Mouse (Mus musculus): Measurements from ENCODE around the gene Serpinh1. TPM values are rescaled to one million over a fixed set of nuclear protein-coding genes. Genes with fewer than 3 reads are reported as not detected.
A peak's percentile ranks its signal among the peaks of the same experiment; 100 is the strongest.

Gene Serpinh1
- polyA plus RNA-seq, 1 experiment from 2014 or later, result 1,857 TPM

GRCm38 (mm10) chr7:99387356-99387755 lies 34.3 kb upstream of the Serpinh1 start:
- H3K27ac ChIP-seq (ENCODE audit: low read length), result no peak overlapping the region
- no peak overlapping the region for H3K4me2 ChIP-seq (replicated peaks; ENCODE audit: low read depth, low read length)
- WGBS, result 93% methylated on average over 5 of the region's 5 CpGs
- H3K27me3 ChIP-seq (ENCODE audit: insufficient read depth, low read length), result no peaks in the 10 kb centered on the region
- H3K9me3 ChIP-seq (ENCODE audit: low read length), result no peaks in the 10 kb centered on the region
- H3K9ac ChIP-seq (replicated peaks; ENCODE audit: low read length), result no peak overlapping the region
- no peak overlapping the region for H3K4me3 ChIP-seq (ENCODE audit: low read length)
- no peaks in the 10 kb centered on the region for H3K36me3 ChIP-seq (ENCODE audit: insufficient read depth, low read length)
- peaks cover 55% of the 10 kb centered on the region for H3K4me1 ChIP-seq (ENCODE audit: insufficient read depth, low read length)
- no peak for ATAC-seq (ENCODE audit: low FRiP score, low TSS enrichment)

GRCm38 (mm10) chr7:99386811-99387210 lies 33.8 kb upstream of the Serpinh1 start:
- Histone ChIP-seq H3K9ac (replicated peaks; ENCODE audit: low read length) (no peak overlapping the region), H3K4me2 (replicated peaks; ENCODE audit: low read depth, low read length) (no peak overlapping the region), H3K9me3 (ENCODE audit: low read length) (no peaks in the 10 kb centered on the region), H3K27ac (ENCODE audit: low read length) (no peak overlapping the region), H3K27me3 (ENCODE audit: insufficient read depth, low read length) (no peaks in the 10 kb centered on the region), H3K36me3 (ENCODE audit: insufficient read depth, low read length) (no peaks in the 10 kb centered on the region), H3K4me3 (ENCODE audit: low read length) (no peak overlapping the region), H3K4me1 (ENCODE audit: insufficient read depth, low read length) (peaks cover 59% of the 10 kb centered on the region)
- no peak for ATAC-seq (ENCODE audit: low FRiP score, low TSS enrichment)
- 77% methylated on average over 4 of the region's 4 CpGs for WGBS

- H3K36me3 ChIP-seq (ENCODE audit: insufficient read depth, low read length), result no peaks in the 10 kb centered on the region
- no peak overlapping the region for H3K4me2 ChIP-seq (replicated peaks; ENCODE audit: low read depth, low read length)
- no peak overlapping the region for H3K4me3 ChIP-seq (ENCODE audit: low read length)
- no peaks in the 10 kb centered on the region for H3K9me3 ChIP-seq (ENCODE audit: low read length)
- H3K27ac ChIP-seq (ENCODE audit: low read length), result no peak overlapping the region
- no peaks in the 10 kb centered on the region for H3K27me3 ChIP-seq (ENCODE audit: insufficient read depth, low read length)
- 52% methylated on average over 5 of the region's 5 CpGs for WGBS
- ATAC-seq (ENCODE audit: low FRiP score, low TSS enrichment), result no peak
- H3K9ac ChIP-seq (replicated peaks; ENCODE audit: low read length), result no peak overlapping the region
- peaks cover 59% of the 10 kb centered on the region for H3K4me1 ChIP-seq (ENCODE audit: insufficient read depth, low read length)
Observed at GRCm38 (mm10) chr7:99386030-99386429, 33.0 kb upstream of the Serpinh1 start.

GRCm38 (mm10) chr7:99384101-99384611 lies 31.1 kb upstream of the Serpinh1 start:
- Histone ChIP-seq H3K9ac (replicated peaks; ENCODE audit: low read length) (peak overlapping the region; percentile 64), H3K27me3 (ENCODE audit: insufficient read depth, low read length) (no peaks in the 10 kb centered on the region), H3K9me3 (ENCODE audit: low read length) (no peaks in the 10 kb centered on the region), H3K4me1 (ENCODE audit: insufficient read depth, low read length) (peaks cover 58% of the 10 kb centered on the region), H3K36me3 (ENCODE audit: insufficient read depth, low read length) (no peaks in the 10 kb centered on the region), H3K27ac (ENCODE audit: low read length) (peak overlapping the region; percentile 84), H3K4me3 (ENCODE audit: low read length) (peak overlapping the region; percentile 72), H3K4me2 (replicated peaks; ENCODE audit: low read depth, low read length) (peak overlapping the region; percentile 96)
- ATAC-seq (ENCODE audit: low FRiP score, low TSS enrichment), result no peak
- 29% methylated on average over 4 of the region's 4 CpGs for WGBS

GRCm38 (mm10) chr7:99383246-99383645 lies 30.2 kb upstream of the Serpinh1 start:
- H3K4me2 ChIP-seq (replicated peaks; ENCODE audit: low read depth, low read length), result peak overlapping the region; percentile 96
- H3K9ac ChIP-seq (replicated peaks; ENCODE audit: low read length), result peak overlapping the region; percentile 64
- no peaks in the 10 kb centered on the region for H3K27me3 ChIP-seq (ENCODE audit: insufficient read depth, low read length)
- no peak for ATAC-seq (ENCODE audit: low FRiP score, low TSS enrichment)
- no peaks in the 10 kb centered on the region for H3K9me3 ChIP-seq (ENCODE audit: low read length)
- H3K4me1 ChIP-seq (ENCODE audit: insufficient read depth, low read length), result peaks cover 58% of the 10 kb centered on the region
- peak overlapping the region; percentile 84 for H3K27ac ChIP-seq (ENCODE audit: low read length)
- H3K36me3 ChIP-seq (ENCODE audit: insufficient read depth, low read length), result no peaks in the 10 kb centered on the region
- peak overlapping the region; percentile 72 for H3K4me3 ChIP-seq (ENCODE audit: low read length)
- 66% methylated on average over 5 of the region's 5 CpGs for WGBS

- WGBS, result 13% methylated on average over 30 of the region's 30 CpGs
- no peaks in the 10 kb centered on the region for H3K36me3 ChIP-seq (ENCODE audit: insufficient read depth, low read length)
- peak overlapping the region; percentile 72 for H3K4me3 ChIP-seq (ENCODE audit: low read length)
- H3K27ac ChIP-seq (ENCODE audit: low read length), result peak overlapping the region; percentile 84; the same call in 1 of the 2 replicates
- no peaks in the 10 kb centered on the region for H3K9me3 ChIP-seq (ENCODE audit: low read length)
- no peak for ATAC-seq (ENCODE audit: low FRiP score, low TSS enrichment)
- no peaks in the 10 kb centered on the region for H3K27me3 ChIP-seq (ENCODE audit: insufficient read depth, low read length)
- peak overlapping the region; percentile 96 for H3K4me2 ChIP-seq (replicated peaks; ENCODE audit: low read depth, low read length)
- H3K9ac ChIP-seq (replicated peaks; ENCODE audit: low read length), result peak overlapping the region; percentile 64
- peaks cover 53% of the 10 kb centered on the region for H3K4me1 ChIP-seq (ENCODE audit: insufficient read depth, low read length)
Observed at GRCm38 (mm10) chr7:99382088-99383000, 29.3 kb upstream of the Serpinh1 start.

- H3K9me3 ChIP-seq (ENCODE audit: low read length), result no peaks in the 10 kb centered on the region
- H3K36me3 ChIP-seq (ENCODE audit: insufficient read depth, low read length), result no peaks in the 10 kb centered on the region
- H3K4me2 ChIP-seq (replicated peaks; ENCODE audit: low read depth, low read length), result peak within 1 kb of the TSS; percentile 96
- peak within 1 kb of the TSS; percentile 72 for H3K4me3 ChIP-seq (ENCODE audit: low read length)
- H3K27ac ChIP-seq (ENCODE audit: low read length), result peak within 1 kb of the TSS; percentile 94
- peaks cover 51% of the 10 kb centered on the region for H3K4me1 ChIP-seq (ENCODE audit: insufficient read depth, low read length)
- WGBS, result under 1% methylated on average over 69 of the region's 73 CpGs
- peak; percentile 97 for ATAC-seq (ENCODE audit: low FRiP score, low TSS enrichment)
- H3K27me3 ChIP-seq (ENCODE audit: insufficient read depth, low read length), result no peaks in the 10 kb centered on the region
- peak within 1 kb of the TSS; percentile 74 for H3K9ac ChIP-seq (replicated peaks; ENCODE audit: low read length)
Observed at GRCm38 (mm10) chr7:99381214-99382087, 28.4 kb upstream of the Serpinh1 start, which contains the start of gene Gdpd5. TSS of gene Gdpd5 (plus strand) at chr7:99381414.

- Histone ChIP-seq H3K27ac (ENCODE audit: low read length) (peak overlapping the region; percentile 94), H3K4me1 (ENCODE audit: insufficient read depth, low read length) (peaks cover 43% of the 10 kb centered on the region), H3K4me2 (replicated peaks; ENCODE audit: low read depth, low read length) (peak overlapping the region; percentile 96), H3K9ac (replicated peaks; ENCODE audit: low read length) (peak overlapping the region; percentile 74), H3K9me3 (ENCODE audit: low read length) (no peaks in the 10 kb centered on the region), H3K4me3 (ENCODE audit: low read length) (peak overlapping the region; percentile 72), H3K36me3 (ENCODE audit: insufficient read depth, low read length) (no peaks in the 10 kb centered on the region), H3K27me3 (ENCODE audit: insufficient read depth, low read length) (no peaks in the 10 kb centered on the region)
- 0% methylated on average over 24 of the region's 24 CpGs for WGBS
- ATAC-seq (ENCODE audit: low FRiP score, low TSS enrichment), result peak; percentile 73
Observed at GRCm38 (mm10) chr7:99380491-99381213, 27.6 kb upstream of the Serpinh1 start.

- Histone ChIP-seq H3K27ac (ENCODE audit: low read length) (no peak overlapping the region), H3K4me2 (replicated peaks; ENCODE audit: low read depth, low read length) (no peak overlapping the region), H3K4me1 (ENCODE audit: insufficient read depth, low read length) (peaks cover 32% of the 10 kb centered on the region), H3K4me3 (ENCODE audit: low read length) (no peak overlapping the region), H3K27me3 (ENCODE audit: insufficient read depth, low read length) (no peaks in the 10 kb centered on the region), H3K36me3 (ENCODE audit: insufficient read depth, low read length) (no peaks in the 10 kb centered on the region), H3K9ac (replicated peaks; ENCODE audit: low read length) (peak overlapping the region; percentile 27), H3K9me3 (ENCODE audit: low read length) (no peaks in the 10 kb centered on the region)
- WGBS, result 52% methylated on average over 8 of the region's 8 CpGs
- ATAC-seq (ENCODE audit: low FRiP score, low TSS enrichment), result no peak
Observed at GRCm38 (mm10) chr7:99378870-99379269, 25.8 kb upstream of the Serpinh1 start.

Measured in kidney, embryonic 16.5 days (tissue).